Comparison of ENCODE assay signal across 8 mouse cellular contexts in the genomic region with DNA sequence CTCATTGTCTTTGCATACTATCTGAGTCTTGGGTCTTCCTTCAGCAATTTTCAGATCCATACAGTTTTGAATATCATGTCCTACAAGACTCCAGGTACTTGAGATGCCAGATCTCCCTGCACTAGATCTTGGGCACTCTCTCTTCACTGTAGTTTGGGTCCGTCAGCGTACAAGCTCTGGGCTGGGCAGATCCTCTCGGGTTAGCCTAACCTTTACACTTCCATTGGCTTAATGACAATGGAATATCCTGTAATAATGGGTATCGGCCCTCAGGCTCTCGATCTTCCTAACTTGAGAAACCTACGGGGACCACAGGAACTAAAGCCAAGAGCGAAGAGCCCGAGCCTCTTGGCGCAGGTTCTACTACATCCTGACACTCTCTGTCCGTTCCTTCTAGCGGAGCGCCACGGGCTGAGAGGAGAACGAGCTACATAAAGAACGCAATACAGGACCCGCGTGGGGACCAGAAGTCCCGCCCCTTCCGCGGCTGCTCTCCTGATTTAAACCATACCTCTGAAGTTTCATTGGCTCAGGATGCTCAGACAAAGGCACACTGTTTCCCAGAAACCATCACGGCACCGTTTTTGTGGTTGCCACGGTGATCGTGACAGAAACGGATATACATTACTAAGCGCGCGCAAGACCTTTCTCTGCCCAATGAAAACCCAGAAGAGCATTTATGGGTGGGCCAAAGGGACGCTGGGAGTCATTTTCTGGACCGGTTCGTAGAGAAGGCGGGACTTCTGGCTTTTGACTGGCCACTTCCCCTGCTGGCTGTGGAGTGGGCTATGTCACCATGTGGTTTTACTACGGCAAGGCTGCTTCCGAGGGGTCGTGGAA. TPM values are rescaled to one million over a fixed set of nuclear protein-coding genes. Genes with fewer than 3 reads are reported as not detected.
DNase-seq lines count a peak whose midpoint lies in the region; ATAC-seq lines count a peak whose summit lies in the region.

No protein-coding gene starts in this region.

- ATAC-seq in intestine, embryonic 14.5 days (replicated peaks; ENCODE audit: low FRiP score, low TSS enrichment, low read depth) = peak; percentile 97

- H3K9ac ChIP-seq in intestine, embryonic 14.5 days (ENCODE audit: low read length) = peak overlapping the region; percentile 69

- intact Hi-C loops in gastrocnemius, postnatal 14 days (cut with DNase I; ENCODE audit: low total_unique reads) = no loop called here
- intact Hi-C loops in left cerebral cortex, postnatal 14 days (cut with DNase I) = no loop called here

- H3K27me3 ChIP-seq in intestine, embryonic 14.5 days (replicated peaks; ENCODE audit: control insufficient read depth, insufficient read depth, low read length) = no peaks in the 10 kb centered on the region

- H3K4me1 ChIP-seq in intestine, embryonic 14.5 days (replicated peaks; ENCODE audit: control insufficient read depth, insufficient read depth, low read length) = 0 out of 2 replicates have a peak, but pooled peaks cover 6% of the 10 kb centered on the region

- 10% methylated on average over 35 of the region's 35 CpGs for WGBS in intestine, embryonic 14.5 days

- H3K4me3 ChIP-seq in intestine, embryonic 14.5 days (ENCODE audit: low read depth, low read length) = peak overlapping the region; percentile 50

- no peaks in the 10 kb centered on the region for H3K36me3 ChIP-seq in intestine, embryonic 14.5 days (ENCODE audit: control insufficient read depth, insufficient read depth, low read length)

- peak; percentile 96 to 98 for DNase-seq in adrenal gland, adult (ENCODE audit: inconsistent age in 2 of 2, low spot score in 1 of 2)
- DNase-seq in embryo, embryonic 10.5 days (ENCODE audit: low spot score) = peak; percentile 99
- peak; percentile 87 for DNase-seq in gastrocnemius, postnatal 14 days
- peak; percentile 91 for DNase-seq in intestine, embryonic 14.5 days (ENCODE audit: low spot score)
- DNase-seq in left cerebral cortex, postnatal 14 days (ENCODE audit: low spot score in 2 of 2) = peak; percentile 97 to 98
- DNase-seq in mesoderm, embryonic 11.5 days (ENCODE audit: low read depth, low spot score) = peak; percentile 96
- peak; percentile 98 to 99 for DNase-seq in right cerebral cortex, postnatal 36 days (ENCODE audit: low spot score in 2 of 2)
- DNase-seq in yolk sac, embryonic 10.5 days (ENCODE audit: low spot score) = peak; percentile 96

- H3K27ac ChIP-seq in intestine, embryonic 14.5 days (ENCODE audit: low read depth) = peak overlapping the region; percentile 84

- H3K4me2 ChIP-seq in intestine, embryonic 14.5 days (ENCODE audit: low read length) = peak overlapping the region; percentile 94

- no peaks in the 10 kb centered on the region for H3K9me3 ChIP-seq in intestine, embryonic 14.5 days (ENCODE audit: control insufficient read depth, low read length)

RNA-seq across cellular contexts. Expression of gene Zfp324, which starts 16.4 kb away (rescaled TPM):
- 1 to 10 TPM; 2.2 to 3.7 TPM for total RNA-seq in gastrocnemius, postnatal 14 days (2021)
- polyA plus RNA-seq in intestine, embryonic 14.5 days (2014; fragmentation: Nextera tagmentation; extraction: Ambion mirVana) = 7.4 and 8.3 TPM in 2 replicates
- total RNA-seq in left cerebral cortex, postnatal 14 days (2021) = 10 to 100 TPM; 13.4 to 13.6 TPM

RNA-seq across cellular contexts. Expression of gene Rnf225, which starts 22.0 kb away (rescaled TPM):
- under 1 TPM; 0.25 to 0.27 TPM for total RNA-seq in gastrocnemius, postnatal 14 days (2021)
- 0.45 and 0.63 TPM in 2 replicates for polyA plus RNA-seq in intestine, embryonic 14.5 days (2014; fragmentation: Nextera tagmentation; extraction: Ambion mirVana)
- total RNA-seq in left cerebral cortex, postnatal 14 days (2021) = 1 to 10 TPM; 1.1 to 1.4 TPM

RNA-seq across cellular contexts. Expression of gene Rps5, which starts 27.2 kb away (rescaled TPM):
- 100 to 1,000 TPM; 667 to 730 TPM for total RNA-seq in gastrocnemius, postnatal 14 days (2021)
- 1,510 and 1,578 TPM in 2 replicates for polyA plus RNA-seq in intestine, embryonic 14.5 days (2014; fragmentation: Nextera tagmentation; extraction: Ambion mirVana)
- 100 to 1,000 TPM; 363 to 401 TPM for total RNA-seq in left cerebral cortex, postnatal 14 days (2021)

RNA-seq across cellular contexts. Expression of gene Zfp446, which starts 28.4 kb away (rescaled TPM):
- total RNA-seq in gastrocnemius, postnatal 14 days (2021) = 1 to 10 TPM; 2.7 to 2.9 TPM
- polyA plus RNA-seq in intestine, embryonic 14.5 days (2014; fragmentation: Nextera tagmentation; extraction: Ambion mirVana) = 5.4 and 6.5 TPM in 2 replicates
- total RNA-seq in left cerebral cortex, postnatal 14 days (2021) = 1 to 10 TPM; 7.1 to 8.5 TPM

RNA-seq across cellular contexts. Expression of gene Slc27a5, which starts 48.7 kb away (rescaled TPM):
- not detected for total RNA-seq in gastrocnemius, postnatal 14 days (2021)
- 0.38 TPM in 1 of 2 replicates, not detected in the other for polyA plus RNA-seq in intestine, embryonic 14.5 days (2014; fragmentation: Nextera tagmentation; extraction: Ambion mirVana)
- total RNA-seq in left cerebral cortex, postnatal 14 days (2021) = not detected

Comparison
In these comparisons a context has a peak if more than half of its experiments do, and no peak if none do; other contexts are left out.
1. Peak in every context shown above with its lines: DNase-seq, ATAC-seq, H3K4me3 ChIP-seq and H3K27ac ChIP-seq.